Mouse (Mus musculus): ENCODE measurements around the gene Gpr18.
"Not testable (repeated sequence)": the region's sequence is repeated elsewhere in the genome, so short reads cannot be mapped to it uniquely, and the experiment has no call there.

The Gpr18 gene

DNA sequence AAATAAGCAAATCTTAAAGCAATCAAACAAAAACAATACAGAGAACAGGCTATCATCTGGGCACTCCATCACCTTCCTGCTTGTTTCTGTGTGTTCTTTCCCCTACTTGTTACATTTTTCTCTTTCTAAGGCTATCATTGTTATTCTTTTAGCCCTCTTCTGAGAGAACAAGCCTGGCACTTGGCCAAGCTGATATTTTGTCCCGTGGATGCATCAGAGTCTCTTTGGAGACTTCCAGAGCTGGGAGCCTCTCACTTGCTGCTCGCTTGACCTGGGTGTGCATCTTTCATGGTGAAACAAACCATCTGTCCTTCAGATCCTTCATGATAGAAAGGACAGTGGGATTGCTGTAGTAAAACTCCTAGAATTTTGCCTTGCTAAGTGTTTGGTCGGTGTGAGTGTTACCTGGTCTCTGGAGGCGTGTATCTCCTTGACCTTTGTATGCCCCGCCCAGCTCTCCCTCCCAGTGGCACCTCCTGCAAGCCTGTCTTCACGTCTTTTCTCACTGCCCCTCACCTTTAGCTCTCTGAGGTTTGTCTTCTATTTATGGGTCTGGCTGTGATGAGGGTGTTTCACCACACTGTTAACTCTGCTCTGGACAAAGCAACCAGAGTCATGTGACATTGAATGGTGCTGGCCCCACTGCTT is 31.3 kb downstream of the Gpr18 start:
- peak; percentile 66 for DNase-seq (ENCODE audit: low spot score)

- DNase-seq (ENCODE audit: low spot score) = no peak
Observed at GRCm38 (mm10) chr14:121881211-121881610, 34.4 kb downstream of the Gpr18 start.

DNA sequence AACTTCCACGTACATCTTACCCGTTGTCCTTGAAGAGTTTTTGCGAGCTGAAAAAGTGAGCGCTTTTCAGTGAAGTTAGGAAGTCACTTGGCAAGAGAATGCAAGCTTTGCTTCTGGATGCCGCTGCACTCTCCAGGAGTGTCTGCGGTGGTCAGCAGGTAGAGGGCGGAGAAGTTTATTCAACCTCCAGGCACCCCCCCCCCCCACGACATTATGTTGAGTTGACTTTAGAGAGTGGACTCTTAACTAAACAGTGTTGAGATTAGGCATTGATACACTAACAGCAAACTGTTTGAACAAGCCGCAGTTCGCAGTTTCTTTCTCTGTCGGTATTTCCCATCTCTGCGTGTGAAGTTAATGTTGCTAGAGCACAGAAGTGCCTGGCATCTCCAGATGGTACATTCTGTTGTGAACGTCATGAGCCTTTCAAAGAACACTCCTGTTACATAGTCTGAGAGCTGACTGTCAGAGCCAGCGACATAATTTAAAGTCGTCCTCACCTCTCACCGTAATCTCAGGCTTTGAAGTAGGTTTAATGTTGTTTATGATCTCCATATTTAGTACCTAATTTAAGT is 36.2 kb downstream of the Gpr18 start:
- peak; percentile 74 for DNase-seq (ENCODE audit: low spot score)

- no peak for DNase-seq (ENCODE audit: low spot score)
Observed at GRCm38 (mm10) chr14:121878859-121879206, 36.7 kb downstream of the Gpr18 start.

DNA sequence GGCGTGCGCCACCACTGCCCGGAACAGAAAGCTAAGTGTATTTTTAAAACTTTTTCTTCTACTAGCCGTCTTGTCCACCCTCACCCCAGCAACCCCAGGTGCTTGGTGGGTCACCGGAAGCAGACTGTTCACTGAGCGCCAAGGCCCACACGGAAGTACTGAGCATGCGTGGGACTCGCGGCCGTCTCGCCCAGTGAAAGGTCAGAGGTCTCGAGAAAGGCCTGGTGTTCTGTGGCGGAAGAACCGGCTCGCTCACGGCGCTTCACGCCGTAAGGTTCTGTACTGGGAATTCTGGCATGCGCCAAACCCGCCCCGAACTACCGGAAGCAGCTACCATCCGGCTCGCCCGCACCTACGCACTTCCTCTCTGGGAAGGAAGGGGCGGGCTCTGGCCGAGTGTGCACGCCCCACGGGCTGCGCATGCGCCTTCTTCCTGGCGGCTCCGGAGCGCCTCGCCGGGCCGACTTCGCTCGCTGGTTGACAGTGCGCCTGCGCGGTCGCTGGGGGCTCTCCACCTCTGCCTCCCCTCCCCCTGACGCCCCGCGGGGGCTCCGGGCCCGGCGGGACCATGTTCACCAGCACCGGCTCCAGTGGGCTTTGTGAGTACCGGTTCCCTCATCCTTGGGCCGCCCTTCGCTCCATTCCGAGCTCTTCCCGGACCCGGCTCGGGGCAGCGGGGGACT is 37.3 kb downstream of the Gpr18 start, which contains the start of gene Ubac2:
Ubac2 (plus strand) TSS at position 445 of the 683 bp plus-strand sequence.
- DNase-seq (ENCODE audit: low spot score) = peak; percentile 97

- no peak for DNase-seq (ENCODE audit: low spot score)
Observed at GRCm38 (mm10) chr14:121877640-121878039, 37.9 kb downstream of the Gpr18 start.

GRCm38 (mm10) chr14:121876860-121877259 is 38.7 kb downstream of the Gpr18 start:
- no peak for DNase-seq (ENCODE audit: low spot score)

- not testable (repeated sequence) for DNase-seq (ENCODE audit: low spot score)
Observed at GRCm38 (mm10) chr14:121876190-121876589, 39.4 kb downstream of the Gpr18 start.

DNA sequence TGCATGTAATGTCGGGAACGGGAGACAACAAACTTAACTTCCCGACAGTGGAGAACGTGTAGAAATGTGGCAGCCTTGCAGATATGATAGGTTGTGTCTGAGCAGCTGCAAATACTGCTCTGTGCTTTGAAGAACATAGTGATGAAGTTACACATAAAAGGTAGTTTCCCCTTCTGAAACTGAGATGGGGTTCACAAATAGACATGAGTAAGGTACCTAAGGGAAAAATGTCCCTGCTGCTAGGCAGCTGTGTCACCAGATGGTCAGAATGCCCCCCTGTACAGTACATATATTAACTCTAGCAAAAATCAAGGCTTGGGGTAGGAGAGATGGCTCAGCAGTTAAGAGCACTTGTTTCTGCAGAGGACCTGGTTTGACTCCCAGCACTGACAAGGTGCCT is 41.9 kb downstream of the Gpr18 start:
- no peak for DNase-seq (ENCODE audit: low spot score)

DNA sequence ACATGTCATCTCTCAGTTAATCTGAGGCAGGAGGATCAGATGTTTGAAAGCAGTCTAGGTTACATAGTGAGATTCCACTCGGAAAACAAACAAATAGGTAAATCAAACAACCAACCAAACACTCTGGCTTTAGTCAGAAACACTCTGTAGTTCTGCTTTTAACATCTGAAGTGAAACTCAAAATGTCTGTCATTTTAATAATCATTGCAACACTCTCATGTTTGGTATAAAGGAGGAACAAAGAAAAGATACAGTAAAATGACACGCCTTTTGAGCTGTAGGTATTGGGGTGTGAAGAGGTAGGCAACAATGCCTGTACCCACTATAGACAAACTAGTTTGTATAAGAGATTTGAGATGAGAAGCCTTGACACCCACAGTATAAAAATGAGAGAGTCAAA is 42.4 kb downstream of the Gpr18 start:
- DNase-seq (ENCODE audit: low spot score) = no peak

- DNase-seq (ENCODE audit: low spot score) = no peak
Observed at GRCm38 (mm10) chr14:121872760-121873159, 42.8 kb downstream of the Gpr18 start.

- DNase-seq (ENCODE audit: low spot score) = no peak
Observed at GRCm38 (mm10) chr14:121869111-121869510, 46.5 kb downstream of the Gpr18 start.

DNA sequence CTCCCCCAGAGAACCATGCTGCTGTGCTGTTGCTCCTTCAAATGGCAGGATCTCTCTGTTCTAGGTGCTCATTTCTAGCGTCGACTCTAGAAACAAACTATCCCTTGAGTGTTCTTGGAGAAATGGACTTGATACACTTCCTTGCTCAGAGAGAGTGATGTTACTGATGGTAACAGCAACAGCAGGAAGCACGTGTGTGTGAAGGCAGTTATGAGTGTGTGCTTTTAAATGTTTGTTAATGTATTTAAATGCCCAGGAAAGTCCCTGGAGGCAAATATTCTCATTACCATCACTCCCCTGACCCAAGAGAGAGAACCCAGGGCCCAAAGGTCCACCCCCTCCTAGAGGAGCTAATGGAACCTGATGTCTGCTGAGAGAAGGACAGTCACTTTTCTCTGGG is 49.0 kb downstream of the Gpr18 start:
- DNase-seq (ENCODE audit: low spot score) = no peak

DNA sequence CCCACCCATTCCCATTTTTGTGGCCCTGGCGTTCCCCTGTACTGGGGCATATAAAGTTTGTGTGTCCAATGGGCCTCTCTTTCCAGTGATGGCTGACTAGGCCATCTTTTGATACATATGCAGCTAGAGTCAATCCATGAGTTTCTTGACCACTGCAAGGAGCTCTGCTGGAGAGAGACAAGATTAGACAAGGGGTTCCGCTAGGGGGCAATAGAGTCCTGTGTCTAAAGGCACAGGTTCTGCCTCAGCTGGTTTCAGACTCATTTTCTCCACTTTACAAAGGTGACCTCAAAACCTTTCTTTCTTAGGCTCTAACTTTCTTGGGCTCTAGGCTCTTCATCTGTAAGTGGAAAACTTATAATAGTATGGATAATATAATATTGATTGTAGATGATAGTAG is 50.4 kb downstream of the Gpr18 start:
- peak; percentile 29 for DNase-seq (ENCODE audit: low spot score)
